Mouse (Mus musculus) ES-E14 (cell line): Measurements from ENCODE around the gene Pip4k2a.

Experiments used
- CHD2 ChIP-seq: IDR thresholded peaks from 2 replicates; pipeline ENCODE4 v1.6.1; 2014; ENCODE audit warnings: mild to moderate bottlenecking, low read depth, low read length, inconsistent platforms
- HCFC1 ChIP-seq: IDR thresholded peaks from 2 replicates; pipeline ENCODE4 v1.6.1; 2012; ENCODE audit warnings: low read length, inconsistent platforms, borderline replicate concordance; ENCODE audit not compliant: insufficient read depth
- MAFK ChIP-seq: IDR thresholded peaks from 2 replicates; pipeline ENCODE4 v1.6.1; 2014; ENCODE audit warnings: mild to moderate bottlenecking, low read depth, low read length, inconsistent platforms; ENCODE audit not compliant: insufficient read depth

DNA sequence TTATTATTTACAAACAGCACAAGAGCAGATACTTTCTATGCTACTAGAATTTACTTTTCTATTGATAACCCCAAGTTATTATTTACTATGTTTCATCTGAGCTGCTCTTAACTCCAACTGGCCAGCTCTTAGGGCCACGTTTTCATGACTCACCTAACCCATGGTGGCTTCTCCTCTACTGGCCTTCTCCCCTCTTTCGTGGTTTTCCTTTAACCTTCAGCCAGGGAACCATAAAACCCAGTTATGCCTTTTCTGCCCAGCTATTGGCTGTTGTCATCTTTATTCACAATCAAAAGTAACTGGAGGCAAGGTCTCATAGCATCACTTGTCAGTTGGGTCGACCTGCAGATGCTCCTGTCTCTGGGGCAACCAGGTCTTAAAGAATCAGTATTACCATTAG, 12.4 kb downstream of the Pip4k2a start:
- no peak for TF ChIP-seq CHD2
- no peak for TF ChIP-seq MAFK
- TF ChIP-seq HCFC1 = no peak
